Mouse (Mus musculus): ENCODE measurements around the gene Ctsc. TPM values are rescaled to one million over a fixed set of nuclear protein-coding genes. Genes with fewer than 3 reads are reported as not detected.
A peak's percentile ranks its signal among the peaks of the same experiment; 100 is the strongest.

Gene Ctsc
- polyA plus RNA-seq, 1 experiment from 2014 or later = 18.7 TPM

GRCm38 (mm10) chr7:88358042-88358878, 80.4 kb downstream of the Ctsc start:
- 37% methylated on average over 7 of the region's 7 CpGs for WGBS
- no peak overlapping the region for H3K27ac ChIP-seq (replicated peaks)
- ATAC-seq (ENCODE audit: low read depth) = peak; percentile 43; the same call in 1 of the 2 replicates

More at GRCm38 (mm10) chr7:88358042-88358878, 80.4 kb downstream of the Ctsc start:
- H3K4me1 ChIP-seq (replicated peaks) = peaks cover 7% of the 10 kb centered on the region; the same call in 1 of the 2 replicates
- H3K27me3 ChIP-seq = no peaks in the 10 kb centered on the region
- H3K36me3 ChIP-seq = no peaks in the 10 kb centered on the region
- H3K4me3 ChIP-seq = no peak overlapping the region
- H3K9me3 ChIP-seq = no peaks in the 10 kb centered on the region
- H3K4me2 ChIP-seq = no peak overlapping the region
- no peak overlapping the region for H3K9ac ChIP-seq

Other genes starting within 250 kb of the Ctsc start
- gene Rab38, start 152.2 kb downstream of the Ctsc start, polyA plus RNA-seq (2015; fragmentation: Nextera tagmentation; extraction: Ambion mirVana) = 2.3 and 2.4 TPM in 2 replicates

All from neural tube, embryonic 13.5 days (tissue).